Mouse (Mus musculus) bone marrow macrophage, adult 2 months (primary cell): Measurements from ENCODE around the gene Anks1b.

Source experiments
- CTCF ChIP-seq: IDR thresholded peaks from 2 replicates; pipeline ENCODE4 v1.5.1; 2012; ENCODE audit warnings: low read depth, mild to moderate bottlenecking, low read length, moderate library complexity
- POLR2A ChIP-seq: IDR thresholded peaks from 2 replicates; pipeline ENCODE4 v1.6.1; 2012; ENCODE audit warnings: mild to moderate bottlenecking, low read depth, low read length, borderline replicate concordance

DNA sequence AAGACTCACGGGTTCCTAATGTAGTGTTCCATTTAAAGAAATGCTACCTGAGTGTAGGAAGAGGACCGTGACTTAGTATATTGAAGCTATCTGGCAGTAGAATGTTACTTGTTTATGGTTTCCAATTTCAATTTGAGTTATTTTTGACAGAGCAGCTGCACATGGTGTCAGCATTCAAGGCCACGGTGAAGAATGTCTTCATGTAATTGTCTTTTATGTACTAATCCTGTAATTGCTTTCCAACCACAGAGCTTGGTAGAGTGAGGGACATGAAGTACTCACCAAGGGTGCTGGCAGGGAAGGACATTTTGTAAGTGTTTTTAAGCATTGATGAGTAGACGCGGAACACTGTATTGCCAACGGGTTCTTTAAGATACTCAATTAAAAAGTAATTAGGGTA, 1073.7 kb downstream of the Anks1b start:
- TF ChIP-seq CTCF (no peak), POLR2A (no peak)
